Mouse (Mus musculus) neural tube, postnatal 0 days (tissue): ENCODE results near the gene T. TPM values are rescaled to one million over a fixed set of nuclear protein-coding genes. Genes with fewer than 3 reads are reported as not detected.

ENCODE experiments used
- polyA plus RNA-seq: library from polyadenylated mRNA; unstranded; fragments of >200 nt; fragmentation: Nextera tagmentation; extraction: Ambion mirVana; gene quantifications from 2 replicates; pipeline ENCODE4 v1.2.1, GENCODE M21; 2015

Gene T
- polyA plus RNA-seq, result 0.09 TPM in 1 of 2 replicates, not detected in the other

DNA sequence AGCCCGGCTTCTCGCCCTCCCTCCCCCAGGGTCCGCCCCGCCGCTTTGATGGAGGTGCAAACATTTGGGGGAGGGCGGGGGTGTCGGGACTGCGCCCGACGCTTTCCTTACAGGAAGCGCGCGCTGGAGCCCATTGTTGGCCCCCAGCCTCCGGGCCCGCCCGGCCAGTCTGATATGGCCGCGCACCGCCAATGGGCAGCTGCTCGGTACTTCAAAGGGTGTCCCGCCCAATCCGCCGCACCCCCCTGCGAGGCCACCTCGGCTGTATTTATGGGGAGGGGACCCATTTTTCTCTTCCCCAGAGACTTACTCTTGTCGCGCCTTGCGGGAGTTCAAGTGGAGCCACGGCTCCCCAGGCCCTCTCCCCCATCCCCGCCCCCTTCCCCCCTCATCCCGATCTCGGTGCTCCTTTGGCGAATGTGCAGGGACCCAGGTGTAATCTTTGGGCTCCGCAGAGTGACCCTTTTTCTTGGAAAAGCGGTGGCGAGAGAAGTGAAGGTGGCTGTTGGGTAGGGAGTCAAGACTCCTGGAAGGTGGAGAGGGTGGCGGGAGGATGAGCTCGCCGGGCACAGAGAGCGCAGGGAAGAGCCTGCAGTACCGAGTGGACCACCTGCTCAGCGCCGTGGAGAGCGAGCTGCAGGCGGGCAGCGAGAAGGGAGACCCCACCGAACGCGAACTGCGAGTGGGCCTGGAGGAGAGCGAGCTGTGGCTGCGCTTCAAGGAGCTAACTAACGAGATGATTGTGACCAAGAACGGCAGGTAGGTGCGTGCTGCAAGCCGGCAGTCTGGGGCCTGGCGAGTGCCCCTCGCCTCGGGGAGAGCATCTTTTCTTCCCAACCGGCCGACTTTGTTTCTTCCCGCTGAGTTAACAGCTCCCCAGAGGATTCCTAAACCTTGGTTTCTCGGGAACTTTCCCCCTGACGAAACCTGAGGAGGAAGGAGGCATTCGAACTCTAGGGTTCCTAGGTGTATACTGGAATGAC is at the start of gene T:
T (plus strand) TSS at position 446 of the 983 bp plus-strand sequence.

Other genes starting within 250 kb of the T start
- gene Ccr6, start 198.4 kb upstream of the T start, polyA plus RNA-seq, result 0.17 TPM in 1 of 2 replicates, not detected in the other
- gene Mpc1, start 151.5 kb upstream of the T start, polyA plus RNA-seq, result 718 and 755 TPM in 2 replicates
- 170 and 175 TPM in 2 replicates for gene Sft2d1, start 123.3 kb upstream of the T start, polyA plus RNA-seq
- 20.6 and 23.5 TPM in 2 replicates for gene Prr18, start 97.0 kb upstream of the T start, polyA plus RNA-seq
- 0.96 and 0.98 TPM in 2 replicates for gene T2, start 78.4 kb upstream of the T start, polyA plus RNA-seq
- gene Pde10a, start 90.9 kb downstream of the T start, polyA plus RNA-seq, result 9.5 and 10.9 TPM in 2 replicates
- gene Gm17087, start 132.5 kb downstream of the T start, polyA plus RNA-seq, result not detected in 2 replicates